Mouse (Mus musculus) cerebral cortex, adult 2 months (tissue): ENCODE data around the gene Rpl34.

Experiments used
- WGBS: fragments of 180-500 bp; shearing (Covaris S2); methylation state at CpG from one replicate; pipeline ENCODE4 v1.1.7; 2018; 5-methylcytosine and 5-hydroxymethylcytosine counted together

Gene Rpl34

GRCm38 (mm10) chr3:130730189-130730653, at the start of gene Rpl34:
Gene Rpl34 (minus strand): TSS chr3:130730398.
- WGBS: under 1% methylated on average over 45 of the region's 45 CpGs

GRCm38 (mm10) chr3:130768172-130768571, 38.0 kb upstream of the Rpl34 start:
- 89% methylated on average over 3 of the region's 3 CpGs for WGBS

GRCm38 (mm10) chr3:130764091-130764490, 33.9 kb upstream of the Rpl34 start:
- 80% methylated on average over 5 of the region's 5 CpGs for WGBS

GRCm38 (mm10) chr3:130760711-130761435, 30.7 kb upstream of the Rpl34 start:
- WGBS: 46% methylated on average over 24 of the region's 24 CpGs

- WGBS: 31% methylated on average over 15 of the region's 15 CpGs
Measured at GRCm38 (mm10) chr3:130758157-130758841, 28.1 kb upstream of the Rpl34 start.

GRCm38 (mm10) chr3:130757117-130757852, 27.1 kb upstream of the Rpl34 start:
- WGBS: 69% methylated on average over 8 of the region's 8 CpGs

GRCm38 (mm10) chr3:130749206-130749605, 19.0 kb upstream of the Rpl34 start:
- WGBS: 94% methylated on average over 3 of the region's 3 CpGs

GRCm38 (mm10) chr3:130746673-130747619, 16.7 kb upstream of the Rpl34 start:
- WGBS: 51% methylated on average over 10 of the region's 10 CpGs

- WGBS: 30% methylated on average over 21 of the region's 21 CpGs
Measured at GRCm38 (mm10) chr3:130737652-130738361, 7.6 kb upstream of the Rpl34 start.

GRCm38 (mm10) chr3:130736758-130737157, 6.6 kb upstream of the Rpl34 start:
- 34% methylated on average over 4 of the region's 4 CpGs for WGBS

- under 1% methylated on average over 58 of the region's 58 CpGs for WGBS
Measured at GRCm38 (mm10) chr3:130729472-130730188, 568 bp downstream of the Rpl34 start.

GRCm38 (mm10) chr3:130727676-130728075, 2.5 kb downstream of the Rpl34 start:
- WGBS: 77% methylated on average over 4 of the region's 4 CpGs

- 73% methylated on average over 1 of the region's 1 CpGs for WGBS
Measured at GRCm38 (mm10) chr3:130727036-130727435, 3.2 kb downstream of the Rpl34 start.

- WGBS: 74% methylated on average over 2 of the region's 2 CpGs
Measured at GRCm38 (mm10) chr3:130725718-130726117, 4.5 kb downstream of the Rpl34 start.

- WGBS: 77% methylated on average over 11 of the region's 11 CpGs
Measured at GRCm38 (mm10) chr3:130722733-130723478, 7.3 kb downstream of the Rpl34 start.

GRCm38 (mm10) chr3:130720225-130720624, 10.0 kb downstream of the Rpl34 start:
- WGBS: 76% methylated on average over 4 of the region's 4 CpGs

GRCm38 (mm10) chr3:130718871-130719270, 11.3 kb downstream of the Rpl34 start:
- WGBS: 90% methylated on average over 4 of the region's 4 CpGs

- WGBS: 89% methylated on average over 7 of the region's 7 CpGs
Measured at GRCm38 (mm10) chr3:130716555-130716954, 13.6 kb downstream of the Rpl34 start.
